Mouse (Mus musculus): ENCODE data around the gene Mrpl38.
A peak's percentile ranks its signal among the peaks of the same experiment; 100 is the strongest.

Mrpl38 gene

DNA sequence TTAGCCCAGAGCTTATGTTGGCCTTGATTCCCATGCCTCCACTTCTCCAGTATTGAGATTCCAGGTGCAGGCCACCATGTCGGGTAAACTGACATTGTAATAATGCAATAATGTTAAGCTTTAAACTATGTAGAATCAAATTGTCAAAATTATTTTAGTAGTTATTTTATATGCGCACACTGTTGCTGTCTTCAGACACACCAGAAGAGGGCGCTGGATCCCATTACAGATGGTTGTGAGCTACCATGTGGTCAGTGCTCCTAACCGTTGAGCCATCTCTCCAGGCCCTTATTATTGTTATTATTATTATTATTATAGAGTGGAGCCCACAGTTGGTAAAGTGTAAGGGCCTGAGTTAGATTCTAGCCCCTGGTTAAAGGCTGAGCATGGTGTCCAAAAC is 27.6 kb downstream of the Mrpl38 start:
- DNase-seq (ENCODE audit: low read depth, low spot score), result no peak

DNA sequence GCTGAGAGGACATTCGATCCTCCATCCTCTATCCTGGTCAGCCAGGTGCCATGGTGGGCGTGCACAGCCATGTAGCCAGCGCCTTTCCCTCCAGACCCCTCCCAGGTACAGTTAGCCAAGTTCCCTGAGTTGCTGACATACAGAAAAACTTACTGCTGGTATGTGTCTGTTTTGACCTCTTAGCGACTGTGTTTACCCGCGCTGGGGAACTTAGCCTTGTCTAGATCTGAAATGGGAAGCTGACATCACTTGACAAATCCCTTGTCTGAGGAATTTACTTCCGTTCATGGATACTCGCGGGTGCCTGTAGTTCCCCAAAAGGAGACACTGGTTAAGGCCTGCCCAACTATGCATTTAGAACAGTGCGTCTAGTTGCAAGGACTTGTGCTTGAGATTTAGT is 28.1 kb downstream of the Mrpl38 start:
- DNase-seq (ENCODE audit: low read depth, low spot score), result no peak

DNA sequence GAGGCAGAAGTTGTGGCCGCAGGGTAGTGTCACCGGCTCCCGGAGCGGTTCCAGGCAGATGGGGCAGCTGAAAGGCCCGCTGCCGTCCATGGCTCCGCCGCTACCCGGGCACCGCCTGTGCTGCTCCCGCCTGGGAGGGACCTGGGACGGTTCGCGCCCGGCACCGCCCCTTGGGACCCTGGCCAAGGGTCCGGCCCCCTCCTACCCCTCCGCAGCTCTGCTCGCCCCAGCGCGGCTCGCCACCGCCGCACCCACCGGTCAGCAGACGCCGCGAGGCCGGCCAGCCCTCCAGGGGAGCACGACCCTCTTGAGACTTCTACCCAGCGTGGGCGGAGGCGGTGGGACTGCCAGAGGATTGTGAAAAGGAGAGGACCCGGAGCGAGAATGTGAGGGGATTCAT is 28.5 kb downstream of the Mrpl38 start:
- DNase-seq (ENCODE audit: low read depth, low spot score), result no peak

DNA sequence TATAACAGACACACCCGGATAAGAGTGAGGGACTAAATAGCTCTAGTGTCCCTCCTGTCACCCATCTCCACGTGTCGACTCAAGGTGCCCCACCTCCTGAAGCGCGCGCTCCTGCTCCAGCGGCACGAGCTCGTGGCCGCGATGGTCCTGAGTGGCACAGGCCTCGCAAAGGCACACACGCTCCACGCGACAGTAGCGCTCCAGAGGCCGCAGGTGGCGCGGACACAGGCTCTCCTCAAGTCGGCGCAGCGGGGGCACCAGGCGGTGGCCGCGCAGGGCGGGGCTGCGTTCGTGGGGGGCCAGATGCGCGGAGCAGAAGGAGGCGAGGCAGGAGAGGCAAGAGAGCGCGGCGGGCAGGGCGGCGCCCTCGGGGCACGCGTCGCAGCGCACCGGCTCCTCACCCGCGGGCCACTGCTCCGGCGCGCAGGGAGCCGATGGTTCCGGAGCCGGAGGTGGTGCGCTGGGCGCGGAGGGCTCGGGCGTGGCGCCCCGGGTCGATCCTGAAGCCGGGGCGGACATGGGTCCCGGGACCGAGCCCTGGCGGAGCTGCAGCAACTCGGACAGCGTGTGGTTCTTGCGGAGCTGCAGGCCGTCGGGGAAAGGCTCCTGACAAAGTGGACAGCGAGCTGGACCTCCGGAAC is 29.1 kb downstream of the Mrpl38 start:
- no peak for DNase-seq (ENCODE audit: low read depth, low spot score)

DNA sequence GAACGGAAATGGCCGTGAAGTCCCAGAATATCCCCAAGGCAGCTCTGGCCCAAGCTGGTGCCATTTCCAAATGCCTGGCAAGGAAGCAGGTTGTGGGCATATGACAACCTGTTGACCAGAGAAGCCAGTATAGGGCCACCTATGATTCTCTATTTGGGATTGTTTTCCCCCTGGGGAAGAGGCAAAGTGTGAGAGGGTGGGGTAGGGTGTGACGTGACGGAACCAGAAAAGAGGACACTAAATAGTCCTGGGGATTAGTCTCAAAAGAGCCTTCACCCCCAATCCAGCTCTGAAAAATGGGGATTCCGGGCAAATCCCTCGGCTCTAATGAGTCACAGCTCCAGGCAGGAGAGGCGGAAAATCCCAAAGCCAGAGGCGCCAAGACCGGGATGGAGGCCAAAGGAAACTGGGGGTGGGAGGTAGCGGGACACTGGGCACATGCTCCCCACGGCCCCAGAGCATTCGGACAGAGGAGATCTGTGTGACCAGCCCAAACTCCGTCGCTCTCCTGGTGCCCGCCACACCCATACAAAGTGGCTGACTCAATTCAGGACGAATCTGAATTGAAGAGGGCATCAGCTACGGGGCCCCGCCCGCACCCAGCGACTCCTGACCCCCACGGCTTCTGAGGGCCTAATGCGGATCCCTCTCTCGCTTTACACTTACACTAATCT is 30.1 kb downstream of the Mrpl38 start:
- no peak for DNase-seq (ENCODE audit: low read depth, low spot score)

DNA sequence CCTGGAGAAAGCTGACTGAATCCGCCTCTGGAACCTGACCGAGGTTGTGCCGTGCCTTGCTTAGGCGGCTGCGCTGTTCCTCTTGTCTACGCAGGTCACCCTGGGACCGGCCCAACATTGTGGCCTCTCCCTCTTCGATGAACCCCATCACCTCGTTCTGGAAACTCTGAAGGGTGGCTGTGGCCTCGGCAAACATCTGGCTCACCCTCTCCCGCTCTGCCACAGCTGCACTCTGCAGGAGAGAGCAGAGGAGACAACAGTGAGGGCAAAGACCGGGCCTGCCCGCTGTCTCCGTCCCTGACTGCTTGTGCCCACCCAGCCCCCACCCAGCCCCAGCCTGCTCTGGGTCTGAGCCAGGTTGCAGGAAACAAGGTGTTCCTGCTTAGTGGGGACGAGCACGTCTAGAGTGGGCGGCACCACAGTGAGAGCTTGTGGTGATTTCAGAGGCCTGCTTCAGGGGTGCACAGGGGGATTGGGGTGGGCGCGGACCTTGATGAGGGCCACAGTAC is 30.8 kb downstream of the Mrpl38 start:
- DNase-seq (ENCODE audit: low read depth, low spot score), result no peak

DNA sequence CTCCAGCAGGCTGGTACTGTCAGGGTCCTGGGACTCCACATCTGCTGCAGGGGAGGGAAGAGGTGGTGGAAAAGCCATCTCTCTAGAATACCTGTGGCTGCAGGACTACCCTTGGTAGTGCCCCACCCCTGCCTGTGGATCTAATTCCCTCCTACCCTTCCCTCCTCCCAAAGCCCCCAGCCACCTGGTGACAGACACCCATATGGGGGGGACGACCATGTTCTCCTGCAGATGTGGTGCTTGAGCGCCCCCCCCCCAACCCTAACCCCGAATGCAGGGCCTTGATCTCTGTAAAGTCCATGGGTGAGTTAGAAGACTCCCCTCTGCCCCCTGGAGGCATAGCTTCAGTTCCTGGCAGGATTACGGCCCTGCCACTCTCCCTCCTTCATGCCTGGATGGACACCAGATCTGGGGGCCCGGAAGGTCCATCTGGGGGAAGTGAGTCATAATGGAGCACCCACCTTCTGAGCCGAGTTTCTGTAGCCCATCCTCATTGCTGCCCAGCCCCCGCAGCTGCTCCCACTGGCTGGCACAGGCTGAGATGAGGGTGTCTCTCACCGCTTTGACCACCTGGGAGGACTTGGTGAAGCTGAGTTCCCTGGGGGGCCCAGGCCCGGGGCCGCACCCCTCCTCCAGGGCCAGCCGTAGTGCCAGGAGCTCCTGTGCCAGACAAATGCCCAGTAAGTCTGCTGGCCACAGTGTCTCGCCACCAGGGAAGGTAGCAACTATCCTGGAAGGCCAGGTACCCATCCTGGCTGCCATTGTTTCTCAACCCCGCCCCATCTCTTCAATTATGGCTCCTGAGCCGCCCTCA is 31.5 kb downstream of the Mrpl38 start:
- DNase-seq (ENCODE audit: low read depth, low spot score), result no peak

DNA sequence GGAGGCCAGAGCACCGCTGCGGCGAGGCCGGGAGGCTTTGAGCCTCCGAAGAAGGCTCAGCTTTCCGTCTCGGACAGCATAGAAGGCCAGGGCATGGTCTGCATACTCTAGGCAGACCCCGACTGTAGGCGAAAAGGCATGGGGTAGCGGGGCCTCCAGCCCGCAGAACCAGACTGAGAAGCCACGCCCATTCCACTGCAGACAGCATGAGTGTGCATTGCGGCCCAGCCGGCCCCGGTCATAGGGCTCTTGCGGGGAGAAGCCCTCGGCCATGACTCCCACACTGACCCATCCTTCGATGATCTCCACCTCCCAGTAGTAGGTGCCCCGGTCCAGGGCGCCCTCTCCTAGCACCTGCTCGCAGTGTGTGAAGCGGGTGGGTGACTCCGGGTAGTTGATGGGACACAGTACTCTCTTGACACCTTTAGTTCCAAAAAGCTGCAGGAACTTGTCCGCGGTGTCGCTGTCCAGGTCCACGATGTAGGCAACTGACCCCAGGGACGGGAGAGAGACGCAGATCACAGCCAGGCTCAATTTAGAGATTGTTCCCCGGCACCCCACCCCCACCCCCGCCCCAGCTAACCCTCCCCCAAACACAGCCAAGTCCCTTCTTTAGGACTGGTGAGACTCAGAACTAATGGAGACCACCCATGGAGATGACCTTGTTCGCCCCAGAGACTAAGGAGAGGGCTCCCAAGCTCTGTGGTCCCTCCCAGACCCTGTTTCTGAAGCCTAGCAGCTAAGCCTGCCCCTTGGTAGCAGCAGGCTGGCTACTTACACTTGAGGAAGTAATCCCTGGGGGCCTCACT is 32.3 kb downstream of the Mrpl38 start:
- DNase-seq (ENCODE audit: low read depth, low spot score), result no peak

DNA sequence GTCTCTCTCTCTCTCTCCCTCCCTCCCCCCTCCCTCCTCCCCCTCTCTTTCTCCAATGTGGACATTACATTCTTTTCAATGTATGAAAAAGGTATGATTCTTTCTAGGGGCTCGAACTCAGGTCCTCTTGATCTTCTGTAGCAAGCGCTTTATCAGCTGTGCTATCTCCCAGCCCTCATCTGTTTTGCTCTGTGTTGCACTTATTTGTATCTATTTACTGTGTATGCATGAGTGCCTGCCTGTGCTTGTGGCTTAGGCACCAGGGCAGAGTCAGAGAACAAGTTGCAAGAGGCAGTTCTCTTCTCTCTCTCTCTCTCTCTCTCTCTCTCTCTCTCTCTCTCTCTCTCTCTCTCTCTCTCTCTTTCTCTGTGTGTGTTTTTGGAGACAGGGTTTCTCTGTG is 33.6 kb downstream of the Mrpl38 start:
- DNase-seq (ENCODE audit: low read depth, low spot score), result no peak

DNA sequence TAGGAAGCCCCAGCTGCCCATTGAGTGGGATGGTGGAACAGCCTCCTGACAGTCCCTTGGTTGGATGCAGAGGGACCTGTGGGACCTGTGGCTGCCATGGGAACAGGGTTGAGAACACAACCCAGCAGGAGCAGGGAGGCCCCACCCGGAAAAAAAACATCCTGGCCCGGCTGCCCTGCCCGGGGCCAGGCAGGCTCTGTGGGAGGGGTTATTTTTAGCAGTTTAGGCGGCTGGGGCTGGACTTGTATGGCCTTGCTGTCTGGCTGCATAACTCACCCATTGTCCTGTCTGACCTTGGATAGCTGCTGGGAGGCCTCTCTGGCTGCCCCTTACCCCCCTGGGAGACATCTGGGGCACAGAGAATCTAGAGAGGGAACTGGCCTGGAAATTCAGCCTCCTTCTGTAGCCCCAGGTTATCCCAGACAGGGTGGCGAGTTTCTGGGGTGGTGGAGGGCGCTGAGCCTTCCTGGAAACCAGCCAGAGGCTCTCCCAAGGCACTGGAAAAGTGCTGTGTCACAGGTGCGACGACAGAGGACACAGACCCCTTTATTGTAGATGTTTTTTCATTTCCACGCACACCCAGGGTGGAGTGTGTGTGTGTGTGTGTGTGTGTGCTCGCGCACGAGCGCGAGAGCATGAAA is 34.5 kb downstream of the Mrpl38 start:
- peak; percentile 74 for DNase-seq (ENCODE audit: low read depth, low spot score)

DNA sequence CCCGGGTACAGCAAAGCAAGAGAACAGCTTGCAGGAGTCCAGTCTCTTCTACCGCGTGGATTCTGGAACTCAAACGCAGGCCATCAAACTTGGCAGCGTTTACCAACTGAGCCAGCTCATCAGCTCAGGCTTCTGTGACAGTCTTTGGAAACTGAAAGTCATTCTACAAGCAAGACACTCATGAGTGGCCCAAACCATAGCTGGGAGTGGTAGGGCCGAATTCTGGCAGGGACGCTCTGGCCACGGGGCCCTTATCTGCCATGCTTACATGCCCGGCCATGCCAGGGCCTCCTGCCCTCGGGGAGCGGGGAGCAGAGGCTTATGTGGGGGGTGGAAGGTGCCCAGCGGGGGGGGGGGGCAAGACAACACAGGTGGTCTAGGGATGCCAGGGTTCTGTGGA is 35.1 kb downstream of the Mrpl38 start:
- no peak for DNase-seq (ENCODE audit: low read depth, low spot score)

DNA sequence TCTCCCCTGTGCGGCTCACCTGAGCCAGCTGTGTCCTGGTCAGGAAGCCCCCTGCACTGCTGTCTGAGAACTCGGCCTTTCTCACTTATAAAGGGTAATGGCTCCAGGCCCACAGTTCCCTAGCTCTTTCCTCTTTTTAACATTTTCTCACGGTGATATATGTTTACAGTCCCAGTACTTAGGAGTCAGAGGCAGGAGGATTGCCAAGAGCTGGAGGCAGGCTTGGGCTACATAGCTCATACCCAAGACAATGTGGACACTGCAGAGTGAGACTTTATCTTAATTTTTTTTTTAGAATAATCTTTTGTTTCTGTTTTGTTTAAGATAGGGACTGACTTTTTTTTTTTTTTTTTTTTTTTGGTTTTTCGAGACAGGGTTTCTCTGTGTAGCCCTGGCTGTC is 36.2 kb downstream of the Mrpl38 start:
- no peak for DNase-seq (ENCODE audit: low read depth, low spot score)

DNA sequence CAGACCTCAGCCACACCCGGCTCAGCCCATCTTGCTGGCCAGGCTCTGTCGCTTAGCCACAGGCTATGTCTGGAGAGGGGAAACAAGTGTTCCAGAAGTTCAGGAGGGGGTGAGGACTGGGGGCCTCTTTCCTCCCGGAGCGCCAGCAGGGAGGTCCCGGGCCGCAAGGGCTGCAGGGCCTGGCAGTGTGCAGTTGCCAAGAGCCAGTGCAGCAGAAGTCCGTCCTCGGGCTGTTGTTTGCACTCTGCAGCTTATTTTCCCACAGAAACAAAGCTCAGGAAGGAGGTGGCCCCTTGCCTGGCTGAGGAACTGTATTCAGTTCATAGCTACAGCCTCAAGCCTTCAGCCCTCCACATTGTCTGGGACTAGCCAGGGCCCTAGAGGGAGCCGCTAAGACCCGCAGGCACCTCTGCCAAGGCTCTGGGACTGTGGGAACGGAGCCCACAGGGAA is 36.7 kb downstream of the Mrpl38 start:
- no peak for DNase-seq (ENCODE audit: low read depth, low spot score)

DNA sequence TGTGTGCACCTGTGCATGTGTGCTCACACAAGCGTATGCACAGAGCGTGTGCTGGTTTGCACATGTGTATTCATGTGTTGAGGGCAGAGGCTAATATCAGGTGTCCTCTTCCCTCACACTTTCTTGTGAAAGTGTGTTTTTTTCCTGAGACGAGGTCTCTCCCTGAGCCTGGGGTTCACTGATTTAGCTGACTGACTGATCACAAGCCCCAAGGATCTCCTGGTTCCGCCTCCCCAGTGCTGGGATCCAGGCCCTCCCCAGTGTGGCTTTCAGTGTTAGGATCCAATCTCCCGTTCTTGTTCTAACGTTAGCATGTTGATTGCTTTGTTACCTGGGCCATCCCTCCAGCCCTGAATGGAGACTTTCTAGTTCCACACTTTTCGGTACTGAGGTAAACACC is 37.8 kb downstream of the Mrpl38 start:
- no peak for DNase-seq (ENCODE audit: low read depth, low spot score)

DNA sequence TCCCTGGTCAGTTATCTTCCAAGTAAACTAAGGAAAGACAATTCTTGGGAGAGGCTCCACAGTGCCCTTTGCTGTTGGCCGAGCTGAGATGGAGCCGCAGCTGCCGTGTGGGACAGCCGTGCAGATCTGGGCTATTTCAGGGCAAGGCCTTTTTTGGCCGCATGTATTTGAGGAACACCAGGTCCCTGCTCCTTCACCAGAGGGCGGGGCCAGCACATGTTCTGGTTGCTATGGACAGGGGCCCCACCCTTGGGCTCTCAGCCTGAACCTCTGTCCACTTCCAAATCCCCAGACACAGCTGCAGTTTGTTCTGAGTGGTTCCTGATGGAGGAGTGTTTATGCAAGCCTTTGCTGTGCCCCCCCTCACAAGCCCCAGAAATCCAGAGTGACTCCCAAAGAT is 38.3 kb downstream of the Mrpl38 start:
- DNase-seq (ENCODE audit: low read depth, low spot score), result no peak

DNA sequence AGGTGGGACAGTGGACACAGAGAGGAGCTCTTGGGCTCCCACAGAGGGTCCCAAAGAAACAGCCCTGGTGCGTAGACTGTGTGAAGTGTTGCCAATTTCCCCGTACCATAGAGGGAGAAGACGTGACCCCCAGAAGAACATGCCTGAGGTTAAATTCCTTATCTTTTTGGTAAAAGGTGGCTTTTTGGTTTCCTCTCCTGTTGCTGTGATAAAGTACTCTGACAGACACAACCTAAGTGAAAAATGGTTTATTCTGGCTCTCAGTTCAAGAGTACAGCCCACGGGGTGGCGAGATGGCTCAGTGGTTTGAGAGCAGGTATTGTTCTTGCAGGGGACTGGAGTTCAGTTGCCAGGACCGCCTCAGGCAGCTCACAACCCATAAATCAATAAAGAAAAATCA is 39.2 kb downstream of the Mrpl38 start:
- no peak for DNase-seq (ENCODE audit: low read depth, low spot score)

DNA sequence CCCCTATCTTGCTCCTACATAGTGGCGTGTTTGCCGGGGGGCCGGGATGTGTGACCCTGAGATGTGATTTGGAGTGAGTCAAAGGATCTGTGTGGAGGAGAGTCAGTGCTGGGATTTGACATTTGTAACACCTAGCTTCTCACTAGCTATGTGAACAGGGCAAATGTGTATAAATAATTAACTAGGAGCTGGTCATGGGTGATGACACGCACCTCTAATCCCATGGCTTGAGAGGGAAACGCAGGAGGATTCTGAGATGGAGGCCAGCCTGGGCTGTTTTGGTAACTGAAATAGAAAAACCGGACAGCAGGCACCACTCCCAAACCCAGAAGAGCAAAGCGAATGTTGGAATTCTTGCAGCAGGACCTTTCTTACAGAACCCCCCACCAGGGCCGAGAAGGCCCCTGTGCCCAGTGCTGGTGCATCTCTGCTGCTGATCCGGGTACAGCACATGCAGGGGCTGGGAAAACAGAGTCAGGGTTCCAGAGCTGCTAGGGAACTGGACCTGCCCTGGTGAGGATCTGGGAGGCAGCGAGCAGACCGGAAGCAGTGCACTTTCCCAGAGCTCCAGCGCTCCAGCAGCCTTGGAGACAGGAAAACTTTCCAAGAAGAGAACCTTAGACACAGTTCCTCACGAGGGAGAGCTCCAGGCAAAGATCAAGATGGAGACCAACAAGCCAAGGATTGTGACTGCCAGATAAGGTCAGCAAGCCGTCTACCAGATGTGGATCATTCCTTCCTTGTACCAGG is 39.8 kb downstream of the Mrpl38 start:
- no peak for DNase-seq (ENCODE audit: low read depth, low spot score)

DNA sequence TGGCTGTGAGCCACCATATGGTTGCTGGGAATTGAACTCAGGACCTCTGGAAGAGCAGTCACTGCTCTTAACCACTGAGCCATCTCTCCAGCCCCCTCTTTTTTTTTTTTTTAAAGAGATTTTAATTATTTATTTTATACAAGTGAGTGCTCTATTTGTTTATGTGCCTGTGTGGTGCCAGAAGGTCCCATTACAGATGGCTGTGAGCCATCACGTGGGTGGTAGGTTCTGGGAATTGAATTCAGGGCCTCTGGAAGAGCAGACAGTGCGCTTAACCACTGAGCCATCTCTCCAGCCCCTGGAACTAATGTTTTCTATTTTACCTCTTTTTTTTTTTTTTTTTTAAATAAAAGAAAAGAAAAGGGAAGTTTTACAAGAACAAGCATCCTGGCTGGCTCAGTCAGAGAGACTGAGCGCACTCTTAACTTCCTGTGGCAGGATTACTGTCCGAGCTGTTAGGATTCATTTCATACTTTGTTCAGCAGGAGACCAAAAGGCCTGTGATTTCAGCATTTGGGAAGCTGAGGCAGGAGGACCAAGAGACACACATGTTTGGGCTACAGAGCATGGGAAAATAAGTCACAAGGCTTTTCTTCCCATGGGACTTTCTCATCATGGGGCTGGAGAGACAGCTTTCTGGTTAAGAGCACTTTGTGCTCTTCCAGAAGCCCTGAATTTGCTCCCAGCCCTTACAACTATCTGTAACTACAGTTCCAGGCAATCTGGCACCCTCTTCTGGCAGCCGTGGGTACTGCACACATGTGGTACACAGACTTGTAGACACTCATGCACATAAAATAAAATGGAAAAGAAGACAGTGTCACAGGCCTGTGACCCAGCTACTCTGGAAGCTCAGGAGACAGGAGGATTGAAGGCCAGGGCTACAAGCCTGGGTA is 42.2 kb downstream of the Mrpl38 start:
- no peak for DNase-seq (ENCODE audit: low read depth, low spot score)

DNA sequence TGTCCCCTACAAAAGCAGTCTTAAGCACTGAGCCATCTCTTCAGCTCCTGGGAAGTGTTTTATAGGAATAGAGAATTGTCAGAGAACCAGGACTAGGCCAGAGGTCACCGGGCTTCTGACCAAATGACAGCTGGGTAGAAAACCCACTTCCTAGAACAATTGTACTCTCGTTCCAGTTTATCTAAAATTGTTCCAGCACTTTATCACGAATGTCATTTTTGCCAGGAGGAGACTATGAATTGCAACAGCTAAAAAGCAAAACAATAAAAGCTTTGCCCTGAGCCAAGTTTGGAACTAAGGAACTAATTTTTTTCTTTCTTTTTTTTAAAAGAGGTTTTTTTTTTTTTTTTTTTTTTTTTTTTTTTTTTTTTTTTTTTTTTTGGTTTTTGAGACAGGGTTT is 43.1 kb downstream of the Mrpl38 start:
- no peak for DNase-seq (ENCODE audit: low read depth, low spot score)
